Mouse (Mus musculus) inflammation-experienced regulatory T-cells (primary cell): Measurements from ENCODE around the gene Arid1b. TPM values are rescaled to one million over a fixed set of nuclear protein-coding genes. Genes with fewer than 3 reads are reported as not detected.

Source experiments
- polyA plus RNA-seq, 2 experiments: library from polyadenylated mRNA; unstranded; fragments of 100-300 nt; shearing (Covaris generic); gene quantifications; one replicate each; pipeline ENCODE4 v1.2.1; 2017

The Arid1b gene
- polyA plus RNA-seq: 10 to 100 TPM; 35.3 to 45.3 TPM

GRCm38 (mm10) chr17:4993840-4994503 lies at the start of gene Arid1b:
TSS of gene Arid1b (plus strand) at chr17:4994332.

